Mouse (Mus musculus): ENCODE data around the gene Agbl3. TPM values are rescaled to one million over a fixed set of nuclear protein-coding genes. Genes with fewer than 3 reads are reported as not detected.

Agbl3 gene
- polyA plus RNA-seq, 1 experiment from 2014 or later, result 6.2 TPM

- no peak overlapping the region for H3K4me3 ChIP-seq (ENCODE audit: low read depth, low read length)
- ATAC-seq (ENCODE audit: insufficient read depth, low FRiP score, low TSS enrichment) (no peak), DNase-seq (ENCODE audit: low spot score) (no peak)
- 84% methylated on average over 2 of the region's 2 CpGs for WGBS
- H3K4me2 ChIP-seq (ENCODE audit: low read depth), result no peak overlapping the region
- no peaks in the 10 kb centered on the region for H3K27me3 ChIP-seq (ENCODE audit: control insufficient read depth, insufficient read depth, low read length)
- H3K36me3 ChIP-seq (ENCODE audit: control insufficient read depth, insufficient read depth, low read length), result no peaks in the 10 kb centered on the region
- H3K27ac ChIP-seq (ENCODE audit: low read depth, low read length), result no peak overlapping the region
- no peak overlapping the region for H3K9ac ChIP-seq (ENCODE audit: low read length)
- H3K4me1 ChIP-seq (ENCODE audit: control insufficient read depth, insufficient read depth, low read length), result no peaks in the 10 kb centered on the region
- no peaks in the 10 kb centered on the region for H3K9me3 ChIP-seq (ENCODE audit: control insufficient read depth, low read length)
These were observed 3.1 kb upstream of the Agbl3 start for GRCm38 (mm10) chr6:34777094-34777493.

- H3K4me3 ChIP-seq (ENCODE audit: low read depth, low read length), result no peak overlapping the region
- H3K4me1 ChIP-seq (ENCODE audit: control insufficient read depth, insufficient read depth, low read length), result no peaks in the 10 kb centered on the region
- H3K9ac ChIP-seq (ENCODE audit: low read length), result no peak overlapping the region
- no peak overlapping the region for H3K27ac ChIP-seq (ENCODE audit: low read depth, low read length)
- no peaks in the 10 kb centered on the region for H3K36me3 ChIP-seq (ENCODE audit: control insufficient read depth, insufficient read depth, low read length)
- 76% methylated on average over 10 of the region's 10 CpGs for WGBS
- no peak overlapping the region for H3K4me2 ChIP-seq (ENCODE audit: low read depth)
- H3K27me3 ChIP-seq (ENCODE audit: control insufficient read depth, insufficient read depth, low read length), result no peaks in the 10 kb centered on the region
- no peak for DNase-seq (ENCODE audit: low spot score)
- no peak for ATAC-seq (ENCODE audit: insufficient read depth, low FRiP score, low TSS enrichment)
- no peaks in the 10 kb centered on the region for H3K9me3 ChIP-seq (ENCODE audit: control insufficient read depth, low read length)
These were observed 2.1 kb upstream of the Agbl3 start for GRCm38 (mm10) chr6:34777981-34778668.

- Histone ChIP-seq H3K9me3 (ENCODE audit: control insufficient read depth, low read length) (no peaks in the 10 kb centered on the region), H3K36me3 (ENCODE audit: control insufficient read depth, insufficient read depth, low read length) (no peaks in the 10 kb centered on the region), H3K4me1 (ENCODE audit: control insufficient read depth, insufficient read depth, low read length) (no peaks in the 10 kb centered on the region), H3K27me3 (ENCODE audit: control insufficient read depth, insufficient read depth, low read length) (no peaks in the 10 kb centered on the region), H3K4me3 (ENCODE audit: low read depth, low read length) (peak overlapping the region; percentile 58), H3K9ac (ENCODE audit: low read length) (peak overlapping the region; percentile 88), H3K4me2 (ENCODE audit: low read depth) (peak overlapping the region; percentile 70), H3K27ac (ENCODE audit: low read depth, low read length) (peak overlapping the region; percentile 97)
- DNase-seq (ENCODE audit: low spot score) (no peak), ATAC-seq (ENCODE audit: insufficient read depth, low FRiP score, low TSS enrichment) (no peak)
- WGBS, result 7% methylated on average over 13 of the region's 13 CpGs
These were observed 684 bp downstream of the Agbl3 start for GRCm38 (mm10) chr6:34780943-34781289.

DNA sequence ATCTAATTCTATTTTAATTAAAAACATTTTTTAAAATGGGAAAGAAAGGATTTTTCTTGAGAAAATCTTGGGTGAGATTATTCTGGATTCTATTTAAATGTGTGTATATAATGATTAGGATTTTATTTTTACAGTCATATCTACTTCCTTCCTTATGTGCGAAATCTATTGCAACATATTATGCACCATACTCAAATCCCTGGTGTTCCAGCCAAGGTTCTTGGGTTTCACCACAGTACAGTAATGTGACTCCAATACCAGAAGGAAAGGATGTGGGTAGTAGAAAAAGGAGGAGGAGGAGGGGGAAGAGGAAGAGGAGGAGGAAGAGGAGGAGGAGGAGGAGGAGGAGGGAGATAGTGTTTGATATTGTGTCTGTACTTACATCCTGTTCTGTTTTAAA is 2.3 kb downstream of the Agbl3 start:
- Histone ChIP-seq H3K27ac (ENCODE audit: low read depth, low read length) (no peak overlapping the region), H3K4me1 (ENCODE audit: control insufficient read depth, insufficient read depth, low read length) (no peaks in the 10 kb centered on the region), H3K36me3 (ENCODE audit: control insufficient read depth, insufficient read depth, low read length) (no peaks in the 10 kb centered on the region), H3K27me3 (ENCODE audit: control insufficient read depth, insufficient read depth, low read length) (no peaks in the 10 kb centered on the region), H3K9me3 (ENCODE audit: control insufficient read depth, low read length) (no peaks in the 10 kb centered on the region), H3K4me2 (ENCODE audit: low read depth) (no peak overlapping the region), H3K4me3 (ENCODE audit: low read depth, low read length) (no peak overlapping the region), H3K9ac (ENCODE audit: low read length) (no peak overlapping the region)
- 98% methylated on average over 1 of the region's 1 CpGs for WGBS
- ATAC-seq (ENCODE audit: insufficient read depth, low FRiP score, low TSS enrichment), result no peak
- no peak for DNase-seq (ENCODE audit: low spot score)

GRCm38 (mm10) chr6:34796881-34797280 is 16.6 kb downstream of the Agbl3 start:
- Histone ChIP-seq H3K4me3 (ENCODE audit: low read depth, low read length) (no peak overlapping the region), H3K4me1 (ENCODE audit: control insufficient read depth, insufficient read depth, low read length) (no peaks in the 10 kb centered on the region), H3K27me3 (ENCODE audit: control insufficient read depth, insufficient read depth, low read length) (no peaks in the 10 kb centered on the region), H3K27ac (ENCODE audit: low read depth, low read length) (no peak overlapping the region), H3K4me2 (ENCODE audit: low read depth) (no peak overlapping the region), H3K9me3 (ENCODE audit: control insufficient read depth, low read length) (no peaks in the 10 kb centered on the region), H3K36me3 (ENCODE audit: control insufficient read depth, insufficient read depth, low read length) (no peaks in the 10 kb centered on the region), H3K9ac (ENCODE audit: low read length) (no peak overlapping the region)
- no peak for ATAC-seq (ENCODE audit: insufficient read depth, low FRiP score, low TSS enrichment)
- DNase-seq (ENCODE audit: low spot score), result no peak
- WGBS, result 89% methylated on average over 3 of the region's 3 CpGs

DNA sequence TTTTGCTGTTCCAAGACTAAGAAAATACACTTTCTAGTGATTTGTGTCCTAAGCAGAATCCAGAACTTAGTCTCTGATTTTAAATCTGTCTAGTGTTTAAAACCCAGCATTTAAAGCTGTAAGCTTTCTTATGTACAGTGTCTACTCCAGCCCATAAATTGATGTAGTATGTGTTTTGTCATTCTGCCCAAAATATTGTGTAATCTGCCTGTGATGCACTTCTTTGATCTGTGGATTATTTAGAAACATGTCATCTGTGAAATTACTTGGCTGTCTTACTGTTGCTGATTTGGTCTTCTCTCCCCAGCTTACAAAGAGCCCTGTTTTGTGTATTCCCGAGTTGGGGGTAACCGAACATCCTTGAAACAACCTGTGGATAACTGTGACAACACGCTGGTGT is 17.7 kb downstream of the Agbl3 start:
- Histone ChIP-seq H3K36me3 (ENCODE audit: control insufficient read depth, insufficient read depth, low read length) (no peaks in the 10 kb centered on the region), H3K27me3 (ENCODE audit: control insufficient read depth, insufficient read depth, low read length) (no peaks in the 10 kb centered on the region), H3K9me3 (ENCODE audit: control insufficient read depth, low read length) (no peaks in the 10 kb centered on the region), H3K9ac (ENCODE audit: low read length) (no peak overlapping the region), H3K4me1 (ENCODE audit: control insufficient read depth, insufficient read depth, low read length) (no peaks in the 10 kb centered on the region), H3K4me3 (ENCODE audit: low read depth, low read length) (no peak overlapping the region), H3K27ac (ENCODE audit: low read depth, low read length) (no peak overlapping the region), H3K4me2 (ENCODE audit: low read depth) (no peak overlapping the region)
- WGBS, result 79% methylated on average over 3 of the region's 3 CpGs
- DNase-seq (ENCODE audit: low spot score) (no peak), ATAC-seq (ENCODE audit: insufficient read depth, low FRiP score, low TSS enrichment) (no peak)

GRCm38 (mm10) chr6:34805582-34805981 is 25.4 kb downstream of the Agbl3 start:
- H3K9me3 ChIP-seq (ENCODE audit: control insufficient read depth, low read length), result no peaks in the 10 kb centered on the region
- H3K9ac ChIP-seq (ENCODE audit: low read length), result no peak overlapping the region
- ATAC-seq (ENCODE audit: insufficient read depth, low FRiP score, low TSS enrichment) (no peak), DNase-seq (ENCODE audit: low spot score) (no peak)
- no peaks in the 10 kb centered on the region for H3K36me3 ChIP-seq (ENCODE audit: control insufficient read depth, insufficient read depth, low read length)
- 88% methylated on average over 2 of the region's 2 CpGs for WGBS
- H3K4me3 ChIP-seq (ENCODE audit: low read depth, low read length), result no peak overlapping the region
- no peaks in the 10 kb centered on the region for H3K4me1 ChIP-seq (ENCODE audit: control insufficient read depth, insufficient read depth, low read length)
- H3K4me2 ChIP-seq (ENCODE audit: low read depth), result no peak overlapping the region
- no peak overlapping the region for H3K27ac ChIP-seq (ENCODE audit: low read depth, low read length)
- H3K27me3 ChIP-seq (ENCODE audit: control insufficient read depth, insufficient read depth, low read length), result no peaks in the 10 kb centered on the region

GRCm38 (mm10) chr6:34810651-34811050 is 30.4 kb downstream of the Agbl3 start:
- Histone ChIP-seq H3K4me1 (ENCODE audit: control insufficient read depth, insufficient read depth, low read length) (no peaks in the 10 kb centered on the region), H3K4me3 (ENCODE audit: low read depth, low read length) (no peak overlapping the region), H3K4me2 (ENCODE audit: low read depth) (no peak overlapping the region), H3K27ac (ENCODE audit: low read depth, low read length) (no peak overlapping the region), H3K9ac (ENCODE audit: low read length) (no peak overlapping the region), H3K27me3 (ENCODE audit: control insufficient read depth, insufficient read depth, low read length) (no peaks in the 10 kb centered on the region), H3K9me3 (ENCODE audit: control insufficient read depth, low read length) (no peaks in the 10 kb centered on the region), H3K36me3 (ENCODE audit: control insufficient read depth, insufficient read depth, low read length) (no peaks in the 10 kb centered on the region)
- DNase-seq (ENCODE audit: low spot score), result no peak
- no peak for ATAC-seq (ENCODE audit: insufficient read depth, low FRiP score, low TSS enrichment)
- 96% methylated on average over 4 of the region's 4 CpGs for WGBS

GRCm38 (mm10) chr6:34824406-34824805 is 44.2 kb downstream of the Agbl3 start:
- Histone ChIP-seq H3K36me3 (ENCODE audit: control insufficient read depth, insufficient read depth, low read length) (no peaks in the 10 kb centered on the region), H3K27me3 (ENCODE audit: control insufficient read depth, insufficient read depth, low read length) (no peaks in the 10 kb centered on the region), H3K9me3 (ENCODE audit: control insufficient read depth, low read length) (no peaks in the 10 kb centered on the region), H3K9ac (ENCODE audit: low read length) (no peak overlapping the region), H3K4me2 (ENCODE audit: low read depth) (no peak overlapping the region), H3K4me1 (ENCODE audit: control insufficient read depth, insufficient read depth, low read length) (no peaks in the 10 kb centered on the region), H3K4me3 (ENCODE audit: low read depth, low read length) (no peak overlapping the region), H3K27ac (ENCODE audit: low read depth, low read length) (no peak overlapping the region)
- ATAC-seq (ENCODE audit: insufficient read depth, low FRiP score, low TSS enrichment) (no peak), DNase-seq (ENCODE audit: low spot score) (no peak)

Data from neural tube, embryonic 11.5 days (tissue).